7 mouse cellular contexts compared by ENCODE assay signal in the genomic region with DNA sequence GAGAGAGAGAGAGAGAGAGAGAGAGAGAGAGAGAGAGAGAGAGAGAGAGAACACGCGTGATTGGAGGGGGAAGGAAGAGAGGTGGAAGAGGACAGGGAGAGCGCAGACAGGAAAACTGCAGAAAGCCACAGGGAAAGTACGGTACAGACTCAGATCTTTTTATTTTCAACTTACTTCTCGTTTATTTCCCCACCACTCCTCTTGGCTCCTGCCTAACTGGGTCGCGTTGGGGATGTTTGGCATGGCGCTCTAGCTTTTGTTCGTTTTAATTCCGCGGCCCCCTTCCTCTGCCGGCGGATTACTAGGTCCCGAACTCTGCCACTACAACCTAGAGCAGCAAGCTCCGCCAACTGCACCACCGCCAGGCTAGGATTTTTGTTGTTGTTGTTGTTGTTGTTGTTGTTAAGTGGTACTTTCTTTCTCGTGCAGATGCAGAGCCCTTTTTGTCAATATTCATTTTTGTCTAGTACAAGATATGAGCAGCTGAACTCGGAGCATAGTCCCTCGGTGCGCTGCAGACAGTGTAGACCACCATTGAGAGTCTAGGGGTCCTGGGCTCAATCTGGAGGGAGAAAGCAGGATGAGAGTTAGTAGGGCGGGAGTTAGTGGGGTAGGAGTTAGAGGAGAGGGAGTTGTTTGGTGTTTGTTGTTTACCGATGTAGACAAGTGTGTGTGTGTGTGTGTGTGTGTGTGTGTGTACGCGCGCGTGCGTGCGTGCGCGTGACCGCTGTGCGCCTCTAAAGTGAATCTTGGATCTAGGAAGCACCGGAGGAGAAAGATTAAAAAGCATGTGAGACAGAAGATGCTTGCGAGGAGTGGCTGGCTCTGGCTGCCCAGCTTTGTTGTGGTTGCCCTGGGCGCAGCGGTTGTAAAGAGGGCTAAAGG. TPM values are rescaled to one million over a fixed set of nuclear protein-coding genes. Genes with fewer than 3 reads are reported as not detected.
DNase-seq lines count a peak whose midpoint lies in the region; ATAC-seq and TF ChIP-seq lines count a peak whose summit lies in the region.

No protein-coding gene starts in this region.

- DNase-seq in right cerebral cortex, postnatal 4 days: peak; percentile 58
- no peak for DNase-seq in right cerebral cortex, adult 2 months (ENCODE audit: low spot score in 2 of 2)
- DNase-seq in embryo, embryonic 11 days: peak; percentile 70
- DNase-seq in heart, postnatal 4 days: peak; percentile 54
- DNase-seq in liver, adult 2 months (ENCODE audit: extremely low read depth, low read depth, low spot score): peak; percentile 24
- no peak for DNase-seq in left cerebral cortex, adult 11 months (ENCODE audit: low spot score)

- no peak for TF ChIP-seq CTCF in liver, adult 2 months (IDR thresholded peaks at IDR 0.05; ENCODE audit: low read depth, low read length)

- H3K9ac ChIP-seq in liver, adult 2 months (ENCODE audit: low read depth, low read length): peak overlapping the region; percentile 60
- peak overlapping the region; percentile 96 for H3K9ac ChIP-seq in neural tube, embryonic 13.5 days

- ATAC-seq in neural tube, embryonic 13.5 days (ENCODE audit: low read depth): peak; percentile 36

- H3K9me3 ChIP-seq in neural tube, embryonic 13.5 days: no peaks in the 10 kb centered on the region

- peak overlapping the region; percentile 74 for H3K27ac ChIP-seq in liver, adult 2 months (replicated peaks; ENCODE audit: insufficient read depth, low read depth, low read length)
- peak overlapping the region; percentile 98 for H3K27ac ChIP-seq in neural tube, embryonic 13.5 days (replicated peaks)

- TF ChIP-seq POLR2A in liver, adult 2 months (IDR thresholded peaks at IDR 0.05; ENCODE audit: extremely low read depth, insufficient read depth, low read length): no peak

- peak overlapping the region; percentile 84 for H3K4me2 ChIP-seq in neural tube, embryonic 13.5 days

- peaks cover 4% of the 10 kb centered on the region; the same call in 1 of the 2 replicates for H3K79me2 ChIP-seq in liver, adult 2 months (ENCODE audit: control insufficient read depth, insufficient read depth, low read length)

- no peaks in the 10 kb centered on the region for H3K36me3 ChIP-seq in liver, adult 2 months (ENCODE audit: control insufficient read depth, insufficient read depth, low read length)
- H3K36me3 ChIP-seq in neural tube, embryonic 13.5 days: no peaks in the 10 kb centered on the region

- 0 out of 2 replicates have a peak, but pooled peaks cover 3% of the 10 kb centered on the region for H3K4me1 ChIP-seq in liver, adult 2 months (ENCODE audit: control insufficient read depth, insufficient read depth, low read length)
- peaks cover 54% of the 10 kb centered on the region for H3K4me1 ChIP-seq in neural tube, embryonic 13.5 days (replicated peaks)

- no peaks in the 10 kb centered on the region for H3K27me3 ChIP-seq in liver, adult 2 months (ENCODE audit: control insufficient read depth, insufficient read depth, low read length)
- H3K27me3 ChIP-seq in neural tube, embryonic 13.5 days: no peaks in the 10 kb centered on the region; the same call in 1 of the 2 replicates

- H3K4me3 ChIP-seq in liver, adult 2 months (ENCODE audit: insufficient read depth, low read depth, low read length): peak overlapping the region; percentile 56
- peak overlapping the region; percentile 73 for H3K4me3 ChIP-seq in neural tube, embryonic 13.5 days

- WGBS in liver, adult 2 months: 1% methylated on average over 36 of the region's 36 CpGs
- under 1% methylated on average over 36 of the region's 36 CpGs for WGBS in neural tube, embryonic 13.5 days

RNA-seq across cellular contexts. Expression of a gene that starts 0.7 kb away (rescaled TPM):
- 10 to 100 TPM; 33.2 to 36.6 TPM for total RNA-seq in heart, postnatal 4 days (2021)
- total RNA-seq in liver, adult 2 months (2014; rRNA removed): 4.4 and 4.5 TPM in 2 replicates
- polyA plus RNA-seq in liver, adult 2 months (2012; rRNA removed): 2.2 and 2.4 TPM in 2 replicates
- 92.0 and 98.7 TPM in 2 replicates for polyA plus RNA-seq in neural tube, embryonic 13.5 days (2015; fragmentation: Nextera tagmentation; extraction: Ambion mirVana)

Comparison
In these comparisons a context has a peak if more than half of its experiments do, and no peak if none do; other contexts are left out.
1. DNase-seq: peak in right cerebral cortex, postnatal 4 days (single experiment), embryo, embryonic 11 days (single experiment), heart, postnatal 4 days (single experiment) and liver, adult 2 months (single experiment); none in right cerebral cortex, adult 2 months (0 of 2) and left cerebral cortex, adult 11 months (single experiment).